Mouse (Mus musculus) c-Kit-positive CD71-negative TER-119-negative erythroid progenitor cells, embryonic 14.5 days (primary cell): ENCODE results near the gene Snrpg.
A peak's percentile ranks its signal among the peaks of the same experiment; 100 is the strongest.
"Not testable (repeated sequence)": the region's sequence is repeated elsewhere in the genome, so short reads cannot be mapped to it uniquely, and the experiment has no call there.

Source experiments
- DNase-seq: peaks from one replicate; pipeline ENCODE4 v3.0.0-alpha.2; 2013; ENCODE audit warnings: low read depth

Snrpg gene

GRCm38 (mm10) chr6:86370764-86371339 is at the start of gene Snrpg:
Gene Snrpg (plus strand): TSS chr6:86371304.
- DNase-seq: no peak

- no peak for DNase-seq
These were observed 49.0 kb upstream of the Snrpg start for GRCm38 (mm10) chr6:86322031-86322563.

- no peak for DNase-seq
These were observed 48.1 kb upstream of the Snrpg start for GRCm38 (mm10) chr6:86322991-86323390.

- DNase-seq: no peak
These were observed 46.7 kb upstream of the Snrpg start for GRCm38 (mm10) chr6:86324400-86324799.

GRCm38 (mm10) chr6:86325646-86326045 is 45.5 kb upstream of the Snrpg start:
- DNase-seq: no peak

GRCm38 (mm10) chr6:86326866-86327265 is 44.2 kb upstream of the Snrpg start:
- DNase-seq: no peak

GRCm38 (mm10) chr6:86328369-86328768 is 42.7 kb upstream of the Snrpg start:
- no peak for DNase-seq

GRCm38 (mm10) chr6:86329943-86330342 is 41.2 kb upstream of the Snrpg start:
- DNase-seq: no peak

- DNase-seq: no peak
These were observed 35.8 kb upstream of the Snrpg start for GRCm38 (mm10) chr6:86335121-86335849.

- no peak for DNase-seq
These were observed 35.2 kb upstream of the Snrpg start for GRCm38 (mm10) chr6:86335860-86336259.

GRCm38 (mm10) chr6:86336340-86336739 is 34.8 kb upstream of the Snrpg start:
- not testable (repeated sequence) for DNase-seq

- DNase-seq: no peak
These were observed 27.4 kb upstream of the Snrpg start for GRCm38 (mm10) chr6:86343656-86344055.

- DNase-seq: no peak
These were observed 25.0 kb upstream of the Snrpg start for GRCm38 (mm10) chr6:86346063-86346462.

GRCm38 (mm10) chr6:86349257-86349656 is 21.8 kb upstream of the Snrpg start:
- no peak for DNase-seq

- no peak for DNase-seq
These were observed 16.2 kb upstream of the Snrpg start for GRCm38 (mm10) chr6:86354948-86355347.

GRCm38 (mm10) chr6:86356956-86357355 is 14.1 kb upstream of the Snrpg start:
- no peak for DNase-seq

GRCm38 (mm10) chr6:86360691-86361090 is 10.4 kb upstream of the Snrpg start:
- DNase-seq: no peak

GRCm38 (mm10) chr6:86361373-86361772 is 9.7 kb upstream of the Snrpg start:
- no peak for DNase-seq

GRCm38 (mm10) chr6:86364442-86365141 is 6.5 kb upstream of the Snrpg start:
- peak; percentile 73 for DNase-seq

GRCm38 (mm10) chr6:86365371-86366124 is 5.6 kb upstream of the Snrpg start, which contains the start of gene Fam136a:
Gene Fam136a (plus strand): TSS chr6:86365646.
- peak; percentile 98 for DNase-seq

- no peak for DNase-seq
These were observed 4.8 kb upstream of the Snrpg start for GRCm38 (mm10) chr6:86366125-86366852.
